Mouse (Mus musculus) forebrain, embryonic 15.5 days (tissue): ENCODE data around the gene Igf2bp3. TPM values are rescaled to one million over a fixed set of nuclear protein-coding genes. Genes with fewer than 3 reads are reported as not detected.

Experiments used
- ATAC-seq: fragments of 200-750 bp; cut with Nextera tagmentation; replicated peaks from 2 replicates; pipeline ENCODE4 v1.8.0; 2017; ENCODE audit warnings: mild to moderate bottlenecking, moderate TSS enrichment, moderate library complexity
- H3K27ac ChIP-seq: fragments of 300-500 bp; sonication (generic); replicated peaks from 2 replicates; pipeline ENCODE4 v1.5.1; 2015; ENCODE audit warnings: mild to moderate bottlenecking, inconsistent platforms
- H3K27me3 ChIP-seq: fragments of 300-500 bp; sonication (generic); 2 replicates; pipeline ENCODE4 v1.6.1; 2015; ENCODE audit warnings: inconsistent platforms
- H3K36me3 ChIP-seq: fragments of 300-500 bp; sonication (generic); 2 replicates; pipeline ENCODE4 v1.6.1; 2015; ENCODE audit warnings: mild to moderate bottlenecking, inconsistent platforms
- H3K4me1 ChIP-seq: fragments of 300-500 bp; sonication (generic); 2 replicates; pipeline ENCODE4 v1.6.1; 2015; ENCODE audit warnings: inconsistent platforms
- H3K4me2 ChIP-seq: fragments of 300-500 bp; sonication (generic); replicated peaks from 2 replicates; pipeline ENCODE4 v1.6.1; 2015; ENCODE audit warnings: mild to moderate bottlenecking, inconsistent platforms
- H3K4me3 ChIP-seq: fragments of 300-500 bp; sonication (generic); 2 replicates; pipeline ENCODE4 v1.5.1; 2015; ENCODE audit warnings: mild to moderate bottlenecking, inconsistent platforms
- H3K9ac ChIP-seq: fragments of 300-500 bp; sonication (generic); replicated peaks from 2 replicates; pipeline ENCODE4 v1.6.1; 2015; ENCODE audit warnings: mild to moderate bottlenecking, inconsistent platforms
- H3K9me3 ChIP-seq: fragments of 300-500 bp; sonication (generic); 2 replicates; pipeline ENCODE4 v1.6.1; 2016; ENCODE audit warnings: inconsistent platforms
- WGBS: fragments of 180-500 bp; shearing (Covaris S2); methylation state at CpG from one replicate; pipeline ENCODE4 v1.1.7; 2015; ENCODE audit warnings: mixed read lengths; 5-methylcytosine and 5-hydroxymethylcytosine counted together
- polyA plus RNA-seq: library from polyadenylated mRNA; unstranded; fragments of >200 nt; fragmentation: Nextera tagmentation; extraction: Ambion mirVana; gene quantifications from 2 replicates; pipeline ENCODE4 v1.2.1, GENCODE M21; 2015

The Igf2bp3 gene
- polyA plus RNA-seq, 1 experiment from 2014 or later: 36.5 TPM

- Histone ChIP-seq H3K27me3 (no peaks in the 10 kb centered on the region), H3K4me1 (peaks cover 10% of the 10 kb centered on the region), H3K4me2 (no peak overlapping the region), H3K36me3 (peaks cover 12% of the 10 kb centered on the region; the same call in 1 of the 2 replicates), H3K4me3 (no peak overlapping the region), H3K9ac (no peak overlapping the region), H3K27ac (no peak overlapping the region), H3K9me3 (no peaks in the 10 kb centered on the region)
- ATAC-seq: no peak
- WGBS: 91% methylated on average over 5 of the region's 5 CpGs
These were observed 99.2 kb downstream of the Igf2bp3 start for GRCm38 (mm10) chr6:49115550-49115949.

DNA sequence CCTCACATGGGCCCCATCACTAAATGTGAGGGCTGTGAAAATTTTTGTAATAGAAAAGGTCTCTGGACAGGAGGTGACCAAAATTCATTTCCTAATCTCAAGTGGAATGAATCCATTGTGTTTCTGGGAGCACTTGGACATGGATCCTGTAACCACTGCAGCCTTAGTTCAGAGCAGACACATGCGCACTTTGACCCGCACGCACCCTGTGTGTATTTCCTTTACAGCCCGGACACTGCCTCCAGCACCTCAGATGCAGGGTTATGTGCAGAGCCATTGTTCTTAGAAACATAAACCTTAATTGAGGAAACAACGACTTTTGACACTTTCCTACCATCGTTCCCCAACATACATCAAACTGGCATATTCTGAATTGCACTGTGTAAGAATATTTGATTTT is 100.3 kb downstream of the Igf2bp3 start:
- whole genome bisulfite sequencing: 96% methylated on average over 6 of the region's 6 CpGs
- no peak overlapping the region for H3K27ac ChIP-seq
- H3K4me2 ChIP-seq: no peak overlapping the region

GRCm38 (mm10) chr6:49113895-49114294 is 100.9 kb downstream of the Igf2bp3 start:
- 97% methylated on average over 7 of the region's 7 CpGs for WGBS
- no peak for ATAC-seq
- Histone ChIP-seq H3K4me3 (no peak overlapping the region), H3K4me2 (no peak overlapping the region), H3K9ac (no peak overlapping the region), H3K27ac (no peak overlapping the region), H3K4me1 (0 out of 2 replicates have a peak, but pooled peaks cover 3% of the 10 kb centered on the region), H3K27me3 (no peaks in the 10 kb centered on the region), H3K9me3 (no peaks in the 10 kb centered on the region), H3K36me3 (peaks cover 12% of the 10 kb centered on the region; the same call in 1 of the 2 replicates)

More for the DNA sequence above, 100.3 kb downstream of the Igf2bp3 start:
- no peaks in the 10 kb centered on the region for H3K9me3 ChIP-seq
- no peak for ATAC-seq
- peaks cover 4% of the 10 kb centered on the region; the same call in 1 of the 2 replicates for H3K4me1 ChIP-seq
- no peak overlapping the region for H3K4me3 ChIP-seq
- no peak overlapping the region for H3K9ac ChIP-seq
- H3K36me3 ChIP-seq: peaks cover 12% of the 10 kb centered on the region; the same call in 1 of the 2 replicates
- no peaks in the 10 kb centered on the region for H3K27me3 ChIP-seq

DNA sequence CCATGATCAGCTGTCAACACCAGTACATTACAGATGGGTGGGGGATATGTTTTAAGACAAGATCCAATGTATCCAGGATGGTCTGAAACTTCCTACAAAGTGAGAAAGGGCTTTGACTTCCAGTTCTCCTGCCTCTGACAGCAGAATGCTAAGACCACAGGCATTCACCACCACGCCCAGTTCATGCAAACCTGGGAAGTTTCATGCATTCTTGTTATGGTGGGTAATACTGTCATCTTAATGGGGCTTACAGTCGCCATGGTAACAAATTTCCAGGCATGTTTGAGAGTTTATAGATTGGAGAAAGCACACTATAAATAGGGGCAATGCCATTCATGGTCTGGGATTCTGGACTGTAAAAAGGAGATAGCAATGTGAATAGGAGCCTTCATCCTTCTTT is 105.6 kb downstream of the Igf2bp3 start:
- no peak for ATAC-seq
- WGBS: 89% methylated on average over 2 of the region's 2 CpGs

GRCm38 (mm10) chr6:49106746-49107500 is 107.8 kb downstream of the Igf2bp3 start:
- H3K4me1 ChIP-seq: no peaks in the 10 kb centered on the region
- no peak overlapping the region for H3K4me2 ChIP-seq
- no peak overlapping the region for H3K9ac ChIP-seq
- WGBS: 86% methylated on average over 15 of the region's 15 CpGs
- H3K9me3 ChIP-seq: no peaks in the 10 kb centered on the region
- H3K36me3 ChIP-seq: peaks cover 32% of the 10 kb centered on the region; the same call in 1 of the 2 replicates
- ATAC-seq: no peak
- no peak overlapping the region for H3K4me3 ChIP-seq
- H3K27me3 ChIP-seq: no peaks in the 10 kb centered on the region
- no peak overlapping the region for H3K27ac ChIP-seq

More for the DNA sequence above, 105.6 kb downstream of the Igf2bp3 start:
- Histone ChIP-seq H3K9ac (no peak overlapping the region), H3K4me1 (no peaks in the 10 kb centered on the region), H3K4me2 (no peak overlapping the region), H3K36me3 (peaks cover 30% of the 10 kb centered on the region; the same call in 1 of the 2 replicates), H3K27me3 (no peaks in the 10 kb centered on the region), H3K4me3 (no peak overlapping the region), H3K27ac (no peak overlapping the region), H3K9me3 (no peaks in the 10 kb centered on the region)

- Histone ChIP-seq H3K4me3 (no peak overlapping the region), H3K9me3 (no peaks in the 10 kb centered on the region), H3K36me3 (peaks cover 9% of the 10 kb centered on the region), H3K9ac (no peak overlapping the region), H3K27me3 (no peaks in the 10 kb centered on the region), H3K4me1 (peaks cover 19% of the 10 kb centered on the region), H3K4me2 (no peak overlapping the region), H3K27ac (no peak overlapping the region)
- ATAC-seq: no peak
- 88% methylated on average over 1 of the region's 1 CpGs for WGBS
These were observed 115.7 kb downstream of the Igf2bp3 start for GRCm38 (mm10) chr6:49099086-49099485.

DNA sequence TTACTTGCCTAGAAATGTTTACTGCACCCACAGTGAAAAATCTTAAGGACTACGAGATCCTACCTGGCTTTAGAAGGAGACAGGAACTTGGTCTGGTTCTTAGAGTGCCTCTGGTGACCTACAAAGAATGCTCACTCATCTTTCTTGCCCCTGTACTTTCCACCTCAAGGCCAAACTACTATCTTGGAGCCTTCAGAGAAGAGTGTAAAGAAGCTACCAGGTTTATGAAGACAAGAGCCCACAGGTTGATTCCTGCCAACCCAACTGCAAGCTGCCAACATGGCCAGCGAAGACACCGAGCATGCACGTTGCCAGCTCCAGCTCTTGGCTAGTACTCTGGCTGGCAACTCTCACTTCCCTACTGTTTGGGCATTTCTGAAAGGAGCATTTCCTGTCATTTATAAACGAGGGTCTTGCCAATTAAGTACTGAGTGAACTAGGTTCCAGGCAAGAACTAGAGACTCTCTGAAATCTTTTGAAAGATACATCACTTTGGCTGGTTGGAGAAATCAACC is 117.1 kb downstream of the Igf2bp3 start:
- 0 out of 2 replicates have a peak overlapping the region, but pooled peaks have one; percentile 3 for H3K9ac ChIP-seq
- H3K4me1 ChIP-seq: peaks cover 19% of the 10 kb centered on the region
- no peaks in the 10 kb centered on the region for H3K9me3 ChIP-seq
- 45% methylated on average over 5 of the region's 5 CpGs for WGBS
- peaks cover 19% of the 10 kb centered on the region for H3K36me3 ChIP-seq
- 0 out of 2 replicates have a peak, but pooled peaks have one; percentile 12 for ATAC-seq
- H3K27ac ChIP-seq: no peak overlapping the region
- no peak overlapping the region for H3K4me3 ChIP-seq
- no peaks in the 10 kb centered on the region for H3K27me3 ChIP-seq
- no peak overlapping the region for H3K4me2 ChIP-seq

GRCm38 (mm10) chr6:49096933-49097461 is 117.8 kb downstream of the Igf2bp3 start:
- Histone ChIP-seq H3K4me1 (peaks cover 19% of the 10 kb centered on the region), H3K4me2 (no peak overlapping the region), H3K36me3 (peaks cover 24% of the 10 kb centered on the region), H3K27ac (peak overlapping the region; percentile 26; the same call in 1 of the 2 replicates), H3K9me3 (no peaks in the 10 kb centered on the region), H3K4me3 (no peak overlapping the region), H3K9ac (0 out of 2 replicates have a peak overlapping the region, but pooled peaks have one; percentile 3), H3K27me3 (no peaks in the 10 kb centered on the region)
- 25% methylated on average over 13 of the region's 13 CpGs for WGBS
- peak; percentile 68 for ATAC-seq

GRCm38 (mm10) chr6:49096421-49096820 is 118.3 kb downstream of the Igf2bp3 start:
- no peaks in the 10 kb centered on the region for H3K27me3 ChIP-seq
- H3K4me2 ChIP-seq: no peak overlapping the region
- ATAC-seq: no peak
- WGBS: 76% methylated on average over 7 of the region's 7 CpGs
- H3K9me3 ChIP-seq: no peaks in the 10 kb centered on the region
- no peak overlapping the region for H3K9ac ChIP-seq
- no peak overlapping the region for H3K4me3 ChIP-seq
- peaks cover 29% of the 10 kb centered on the region for H3K36me3 ChIP-seq
- H3K27ac ChIP-seq: peak overlapping the region; percentile 26; the same call in 1 of the 2 replicates
- H3K4me1 ChIP-seq: peaks cover 19% of the 10 kb centered on the region

DNA sequence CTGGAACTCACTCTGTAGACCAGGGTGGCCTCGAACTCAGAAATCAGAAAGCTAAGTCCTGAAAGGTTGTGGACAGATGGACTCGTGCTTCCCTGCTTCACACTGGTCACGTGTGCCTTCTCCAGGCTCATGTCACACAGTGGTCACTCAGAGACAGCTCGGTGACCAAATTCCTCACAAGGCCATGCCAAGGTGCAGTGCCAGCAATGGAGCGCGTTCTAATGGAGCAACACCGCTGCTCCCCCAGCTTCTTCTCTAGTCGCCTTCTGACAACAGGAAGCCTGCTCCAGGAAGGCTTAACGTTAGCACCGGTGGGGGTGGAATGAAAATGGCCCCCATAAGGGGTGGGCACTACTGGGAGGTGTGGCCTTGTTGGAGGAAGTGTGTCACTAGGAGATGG is 119.8 kb downstream of the Igf2bp3 start:
- 88% methylated on average over 10 of the region's 10 CpGs for WGBS
- Histone ChIP-seq H3K4me2 (no peak overlapping the region), H3K36me3 (peaks cover 42% of the 10 kb centered on the region), H3K27ac (no peak overlapping the region), H3K9me3 (no peaks in the 10 kb centered on the region), H3K9ac (no peak overlapping the region), H3K4me1 (peaks cover 19% of the 10 kb centered on the region), H3K27me3 (no peaks in the 10 kb centered on the region), H3K4me3 (no peak overlapping the region)
- no peak for ATAC-seq

GRCm38 (mm10) chr6:49083008-49083407 is 131.7 kb downstream of the Igf2bp3 start:
- H3K27ac ChIP-seq: no peak overlapping the region
- no peaks in the 10 kb centered on the region for H3K4me1 ChIP-seq
- ATAC-seq: no peak
- no peaks in the 10 kb centered on the region for H3K27me3 ChIP-seq
- H3K4me3 ChIP-seq: no peak overlapping the region
- WGBS: 92% methylated on average over 4 of the region's 4 CpGs
- H3K4me2 ChIP-seq: no peak overlapping the region
- H3K36me3 ChIP-seq: peaks cover 39% of the 10 kb centered on the region
- H3K9ac ChIP-seq: no peak overlapping the region
- no peaks in the 10 kb centered on the region for H3K9me3 ChIP-seq

DNA sequence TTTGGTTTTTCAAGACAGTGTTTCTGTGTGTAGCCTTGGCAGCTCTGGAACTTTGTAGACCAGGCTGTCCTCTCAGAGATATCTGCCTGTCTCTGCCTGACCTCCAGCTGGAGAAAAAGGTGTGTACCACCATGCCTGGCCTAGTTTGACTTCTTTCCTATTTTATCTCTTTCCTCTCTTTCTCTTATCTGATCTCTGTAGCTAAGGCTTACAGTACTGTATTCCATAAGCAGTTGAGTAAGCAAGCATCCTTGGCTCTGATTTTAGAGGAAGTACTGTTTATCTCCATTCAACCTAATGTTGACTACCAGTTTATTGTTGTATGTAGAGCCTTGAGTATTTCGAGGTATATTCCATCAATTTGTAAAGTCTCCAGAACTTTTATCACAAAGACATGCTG is 135.4 kb downstream of the Igf2bp3 start:
- Histone ChIP-seq H3K9me3 (no peaks in the 10 kb centered on the region), H3K27me3 (no peaks in the 10 kb centered on the region), H3K36me3 (peaks cover 8% of the 10 kb centered on the region), H3K9ac (no peak overlapping the region), H3K4me2 (no peak overlapping the region), H3K27ac (no peak overlapping the region), H3K4me1 (peaks cover 21% of the 10 kb centered on the region), H3K4me3 (no peak overlapping the region)
- WGBS: 91% methylated on average over 1 of the region's 1 CpGs
- ATAC-seq: no peak
